Mouse (Mus musculus): Measurements from ENCODE around the gene Gm4924.

- TF ChIP-seq CTCF (conservative IDR thresholded peaks at IDR 0.05; ENCODE audit: insufficient read depth, insufficient read length, low read depth, low read length) (no peak), POLR2A (IDR thresholded peaks at IDR 0.05; ENCODE audit: low read depth, low read length) (no peak)
These were observed 69.6 kb downstream of the Gm4924 start for GRCm38 (mm10) chr10:82423631-82424030.
